Mouse (Mus musculus): ENCODE results near the gene Marcks. TPM values are rescaled to one million over a fixed set of nuclear protein-coding genes. Genes with fewer than 3 reads are reported as not detected.
"Not testable (repeated sequence)": the region's sequence is repeated elsewhere in the genome, so short reads cannot be mapped to it uniquely, and the experiment has no call there.

The Marcks gene
- polyA plus RNA-seq, 1 experiment = 9.2 TPM

DNA sequence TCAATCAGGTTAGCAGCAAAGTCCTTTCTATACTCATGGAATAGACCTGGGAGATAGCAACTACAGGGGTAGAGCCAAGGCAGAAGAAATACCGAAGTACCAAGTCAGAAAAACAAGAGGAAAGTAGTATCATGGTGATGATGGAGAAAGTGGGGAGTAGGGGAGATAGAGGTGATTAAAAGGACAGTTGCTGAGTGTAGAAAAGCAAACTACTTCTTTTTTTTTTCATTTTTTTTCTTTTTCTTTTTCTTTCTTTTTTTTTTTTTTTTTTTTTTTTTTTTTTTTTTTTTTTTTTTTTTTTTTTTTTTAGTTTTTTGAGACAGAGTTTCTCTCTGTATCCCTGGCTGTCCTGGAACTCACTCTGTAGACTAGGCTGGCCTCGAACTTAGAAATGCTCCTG lies 54.6 kb downstream of the Marcks start:
- WGBS = 88% methylated on average over 2 of the region's 2 CpGs
- DNase-seq (ENCODE audit: low read depth, low spot score) = not testable (repeated sequence)

Other genes starting within 250 kb of the Marcks start
- gene Hdac2, start 164.4 kb downstream of the Marcks start, polyA plus RNA-seq (2012; rRNA removed) = 7.1 and 8.2 TPM in 2 replicates